Mouse (Mus musculus): ENCODE results near the gene Pde4b. TPM values are rescaled to one million over a fixed set of nuclear protein-coding genes. Genes with fewer than 3 reads are reported as not detected.

The Pde4b gene
- polyA plus RNA-seq, 1 experiment = 7.5 TPM

- Histone ChIP-seq H3K4me1 (ENCODE audit: control insufficient read depth, insufficient read depth, low read length) (peaks cover 3% of the 10 kb centered on the region; the same call in 1 of the 2 replicates), H3K4me3 (ENCODE audit: control insufficient read depth, low read depth, low read length) (no peak overlapping the region), H3K27me3 (ENCODE audit: control insufficient read depth, insufficient read depth, low read length) (no peaks in the 10 kb centered on the region), H3K27ac (ENCODE audit: control insufficient read depth, insufficient read depth, low read depth, low read length) (no peak overlapping the region), H3K36me3 (ENCODE audit: control insufficient read depth, insufficient read depth, low read length) (no peaks in the 10 kb centered on the region)
- TF ChIP-seq POLR2A (IDR thresholded peaks at IDR 0.05; ENCODE audit: control insufficient read depth, low read depth, low read length) (no peak), CTCF (IDR thresholded peaks at IDR 0.05; ENCODE audit: control insufficient read depth, insufficient read depth, insufficient replicate concordance, low read depth, low read length) (no peak)
Measured at GRCm38 (mm10) chr4:102593631-102594030, 506.3 kb downstream of the Pde4b start.

- no peak overlapping the region for H3K27ac ChIP-seq (ENCODE audit: control insufficient read depth, insufficient read depth, low read depth, low read length)
- no peaks in the 10 kb centered on the region for H3K36me3 ChIP-seq (ENCODE audit: control insufficient read depth, insufficient read depth, low read length)
- no peak overlapping the region for H3K4me3 ChIP-seq (ENCODE audit: control insufficient read depth, low read depth, low read length)
- peaks cover 2% of the 10 kb centered on the region; the same call in 1 of the 2 replicates for H3K4me1 ChIP-seq (ENCODE audit: control insufficient read depth, insufficient read depth, low read length)
- no peaks in the 10 kb centered on the region for H3K27me3 ChIP-seq (ENCODE audit: control insufficient read depth, insufficient read depth, low read length)
- TF ChIP-seq POLR2A (IDR thresholded peaks at IDR 0.05; ENCODE audit: control insufficient read depth, low read depth, low read length) = no peak
- no peak for TF ChIP-seq CTCF (IDR thresholded peaks at IDR 0.05; ENCODE audit: control insufficient read depth, insufficient read depth, insufficient replicate concordance, low read depth, low read length)
Measured at GRCm38 (mm10) chr4:102594506-102594905, 507.2 kb downstream of the Pde4b start.

GRCm38 (mm10) chr4:102603968-102604367 lies 516.6 kb downstream of the Pde4b start:
- no peak for TF ChIP-seq CTCF (IDR thresholded peaks at IDR 0.05; ENCODE audit: control insufficient read depth, insufficient read depth, insufficient replicate concordance, low read depth, low read length)
- no peak for TF ChIP-seq POLR2A (IDR thresholded peaks at IDR 0.05; ENCODE audit: control insufficient read depth, low read depth, low read length)
- Histone ChIP-seq H3K27me3 (ENCODE audit: control insufficient read depth, insufficient read depth, low read length) (no peaks in the 10 kb centered on the region), H3K27ac (ENCODE audit: control insufficient read depth, insufficient read depth, low read depth, low read length) (no peak overlapping the region), H3K4me3 (ENCODE audit: control insufficient read depth, low read depth, low read length) (no peak overlapping the region), H3K4me1 (ENCODE audit: control insufficient read depth, insufficient read depth, low read length) (no peaks in the 10 kb centered on the region), H3K36me3 (ENCODE audit: control insufficient read depth, insufficient read depth, low read length) (no peaks in the 10 kb centered on the region)

- Histone ChIP-seq H3K4me1 (ENCODE audit: control insufficient read depth, insufficient read depth, low read length) (no peaks in the 10 kb centered on the region), H3K27ac (ENCODE audit: control insufficient read depth, insufficient read depth, low read depth, low read length) (no peak overlapping the region), H3K4me3 (ENCODE audit: control insufficient read depth, low read depth, low read length) (no peak overlapping the region), H3K36me3 (ENCODE audit: control insufficient read depth, insufficient read depth, low read length) (no peaks in the 10 kb centered on the region), H3K27me3 (ENCODE audit: control insufficient read depth, insufficient read depth, low read length) (no peaks in the 10 kb centered on the region)
- TF ChIP-seq CTCF (IDR thresholded peaks at IDR 0.05; ENCODE audit: control insufficient read depth, insufficient read depth, insufficient replicate concordance, low read depth, low read length) (no peak), POLR2A (IDR thresholded peaks at IDR 0.05; ENCODE audit: control insufficient read depth, low read depth, low read length) (no peak)
Measured at GRCm38 (mm10) chr4:102605231-102605630, 517.9 kb downstream of the Pde4b start.

GRCm38 (mm10) chr4:102605722-102606341 lies 518.5 kb downstream of the Pde4b start:
- Histone ChIP-seq H3K27me3 (ENCODE audit: control insufficient read depth, insufficient read depth, low read length) (no peaks in the 10 kb centered on the region), H3K4me1 (ENCODE audit: control insufficient read depth, insufficient read depth, low read length) (no peaks in the 10 kb centered on the region), H3K27ac (ENCODE audit: control insufficient read depth, insufficient read depth, low read depth, low read length) (no peak overlapping the region), H3K36me3 (ENCODE audit: control insufficient read depth, insufficient read depth, low read length) (no peaks in the 10 kb centered on the region), H3K4me3 (ENCODE audit: control insufficient read depth, low read depth, low read length) (no peak overlapping the region)
- TF ChIP-seq CTCF (IDR thresholded peaks at IDR 0.05; ENCODE audit: control insufficient read depth, insufficient read depth, insufficient replicate concordance, low read depth, low read length) = no peak

- no peak overlapping the region for H3K27ac ChIP-seq (ENCODE audit: control insufficient read depth, insufficient read depth, low read depth, low read length)
- H3K36me3 ChIP-seq (ENCODE audit: control insufficient read depth, insufficient read depth, low read length) = no peaks in the 10 kb centered on the region
- TF ChIP-seq POLR2A (IDR thresholded peaks at IDR 0.05; ENCODE audit: control insufficient read depth, low read depth, low read length) (no peak), CTCF (IDR thresholded peaks at IDR 0.05; ENCODE audit: control insufficient read depth, insufficient read depth, insufficient replicate concordance, low read depth, low read length) (no peak)
- H3K4me3 ChIP-seq (ENCODE audit: control insufficient read depth, low read depth, low read length) = no peak overlapping the region
- no peaks in the 10 kb centered on the region for H3K27me3 ChIP-seq (ENCODE audit: control insufficient read depth, insufficient read depth, low read length)
- H3K4me1 ChIP-seq (ENCODE audit: control insufficient read depth, insufficient read depth, low read length) = no peaks in the 10 kb centered on the region
Measured at GRCm38 (mm10) chr4:102606825-102607224, 519.5 kb downstream of the Pde4b start.

- Histone ChIP-seq H3K36me3 (ENCODE audit: control insufficient read depth, insufficient read depth, low read length) (no peaks in the 10 kb centered on the region), H3K4me3 (ENCODE audit: control insufficient read depth, low read depth, low read length) (no peak overlapping the region), H3K27me3 (ENCODE audit: control insufficient read depth, insufficient read depth, low read length) (no peaks in the 10 kb centered on the region), H3K27ac (ENCODE audit: control insufficient read depth, insufficient read depth, low read depth, low read length) (no peak overlapping the region), H3K4me1 (ENCODE audit: control insufficient read depth, insufficient read depth, low read length) (no peaks in the 10 kb centered on the region)
- TF ChIP-seq POLR2A (IDR thresholded peaks at IDR 0.05; ENCODE audit: control insufficient read depth, low read depth, low read length) (no peak), CTCF (IDR thresholded peaks at IDR 0.05; ENCODE audit: control insufficient read depth, insufficient read depth, insufficient replicate concordance, low read depth, low read length) (no peak)
Measured at GRCm38 (mm10) chr4:102607744-102608416, 520.5 kb downstream of the Pde4b start.

Measured in testis, adult 2 months (tissue).